In genomic region chr2:167142282-167142681, GRCm38 (mm10) we compare ENCODE assay signal across 22 mouse cellular contexts. TPM values are rescaled to one million over a fixed set of nuclear protein-coding genes. Genes with fewer than 3 reads are reported as not detected.
DNase-seq lines count a peak whose midpoint lies in the region; ATAC-seq and TF ChIP-seq lines count a peak whose summit lies in the region.
"Had no signal": no experiment of that assay in that cellular context is flagged by ENCODE, and none has a peak within 500 bp of the region (broad histone marks: within the 10 kb centered on the region; RNA-seq: fewer than 3 reads in every experiment).

No protein-coding gene starts in this region.

- DNase-seq in left cerebral cortex, adult 2 months (ENCODE audit: extremely low spot score in 1 of 2, low spot score in 2 of 2) = no peak
- DNase-seq in left cerebral cortex, postnatal 25 days (ENCODE audit: low spot score in 2 of 2) = no peak
- DNase-seq in urinary bladder, postnatal 25 days (ENCODE audit: low spot score) = no peak
- DNase-seq: adrenal gland, adult 2 months; adrenal gland, postnatal 25 days; cerebellum, adult 2 months; cerebellum, postnatal 10 days; embryo, embryonic 11 days; forebrain, postnatal 0 days; gastrocnemius, postnatal 36 days; heart, adult 11 months; heart, postnatal 14 days had no signal

- peaks cover 79% of the 10 kb centered on the region for H3K27me3 ChIP-seq in megakaryocyte, embryonic 14.5 days (replicated peaks)
- H3K27me3 ChIP-seq: CH12.LX had no signal

- TF ChIP-seq POLR2A in cortical plate, adult 2 months (IDR thresholded peaks at IDR 0.05; ENCODE audit: extremely low read depth, insufficient read depth, low read length) = no peak
- TF ChIP-seq POLR2A in olfactory bulb, adult 2 months (IDR thresholded peaks at IDR 0.05; ENCODE audit: insufficient read depth, low read depth, low read length) = no peak

- peak overlapping the region; percentile 38; the same call in 1 of the 2 replicates for H3K27ac ChIP-seq in left cerebral cortex, adult 2 months
- 0 out of 2 replicates have a peak overlapping the region, but pooled peaks have one; percentile 20 for H3K27ac ChIP-seq in cortical plate, adult 2 months (ENCODE audit: insufficient read depth, low read length)
- peak overlapping the region; percentile 16; the same call in 1 of the 2 replicates for H3K27ac ChIP-seq in olfactory bulb, adult 2 months (ENCODE audit: insufficient read depth, low read depth, low read length)
- H3K27ac ChIP-seq: embryonic facial prominence, embryonic 12.5 days; forebrain, embryonic 12.5 days; heart, embryonic 15.5 days; hindbrain, embryonic 13.5 days; hindbrain, postnatal 0 days had no signal

- no peak for TF ChIP-seq CTCF in left cerebral cortex, adult 2 months (IDR thresholded peaks at IDR 0.05)
- TF ChIP-seq CTCF in cortical plate, adult 2 months (IDR thresholded peaks at IDR 0.05; ENCODE audit: extremely low read depth, insufficient read depth, low read length) = no peak
- no peak for TF ChIP-seq CTCF in olfactory bulb, adult 2 months (IDR thresholded peaks at IDR 0.05; ENCODE audit: insufficient read depth, low read depth, low read length)

- intact Hi-C loops in left cerebral cortex, adult 2 months (cut with DNase I) = no loop called here
- intact Hi-C loops in left cerebral cortex, postnatal 25 days (cut with DNase I) = no loop called here

- H3K9me3 ChIP-seq in megakaryocyte, embryonic 14.5 days = no peaks in the 10 kb centered on the region
- H3K9me3 ChIP-seq: embryonic facial prominence, embryonic 12.5 days; forebrain, embryonic 12.5 days; heart, embryonic 15.5 days; hindbrain, embryonic 13.5 days had no signal

- no peaks in the 10 kb centered on the region for H3K36me3 ChIP-seq in megakaryocyte, embryonic 14.5 days (replicated peaks; ENCODE audit: low read length)
- H3K36me3 ChIP-seq: embryonic facial prominence, embryonic 12.5 days; forebrain, embryonic 12.5 days; heart, embryonic 15.5 days; hindbrain, embryonic 13.5 days had no signal

- peaks cover 37% of the 10 kb centered on the region for H3K4me1 ChIP-seq in megakaryocyte, embryonic 14.5 days
- peaks cover 32% of the 10 kb centered on the region for H3K4me1 ChIP-seq in cortical plate, adult 2 months (ENCODE audit: control insufficient read depth, insufficient read depth, low read length)
- peaks cover 64% of the 10 kb centered on the region for H3K4me1 ChIP-seq in olfactory bulb, adult 2 months (ENCODE audit: control insufficient read depth, insufficient read depth, low read length)

- no peak overlapping the region for H3K4me3 ChIP-seq in left cerebral cortex, adult 2 months
- H3K4me3 ChIP-seq in megakaryocyte, embryonic 14.5 days (replicated peaks) = peak overlapping the region; percentile 8
- no peak overlapping the region for H3K4me3 ChIP-seq in cortical plate, adult 2 months (ENCODE audit: insufficient read depth, low read length)
- H3K4me3 ChIP-seq in olfactory bulb, adult 2 months (ENCODE audit: insufficient read depth, low read depth, low read length) = no peak overlapping the region
- H3K4me3 ChIP-seq: embryonic facial prominence, embryonic 12.5 days; forebrain, embryonic 12.5 days; heart, embryonic 15.5 days; hindbrain, embryonic 13.5 days had no signal

- WGBS in olfactory bulb, adult 2 months = 81% methylated on average over 3 of the region's 3 CpGs

- no peak for ATAC-seq in megakaryocyte, adult 5-6 weeks (ENCODE audit: poor library complexity, severe bottlenecking)
- ATAC-seq: forebrain, postnatal 0 days; hindbrain, postnatal 0 days had no signal

RNA-seq across cellular contexts. Expression of gene Kcnb1, which starts 47.7 kb away (rescaled TPM):
- 100 to 1,000 TPM; 230 to 237 TPM for total RNA-seq in left cerebral cortex, adult 2 months (2021)
- 100 to 1,000 TPM; 192 to 207 TPM for total RNA-seq in left cerebral cortex, postnatal 25 days (2021)
- 0.02 TPM in 1 of 2 replicates, not detected in the other for polyA plus RNA-seq in megakaryocyte, embryonic 14.5 days (2012; ENCODE audit: insufficient read depth, low replicate concordance)
- total RNA-seq in megakaryocyte, adult 5-6 weeks (2015) = 0.07 and 1.6 TPM in 2 replicates
- 0.07 and 0.49 TPM in 2 replicates for total RNA-seq in megakaryocyte, adult 5-6 weeks (2017)
- polyA plus RNA-seq in cortical plate, adult 2 months (2012; rRNA removed) = 63.5 and 68.7 TPM in 2 replicates
- 145 TPM in 1 of 2 replicates, not detected in the other for polyA plus RNA-seq in olfactory bulb, adult 2 months (2012; ENCODE audit: insufficient read depth, insufficient read length, low replicate concordance, missing spikeins)

Comparison
In these comparisons a context has a peak if more than half of its experiments do, and no peak if none do; other contexts are left out.
1. RNA of gene Kcnb1, which starts 47.7 kb away (total RNA-seq): 230 to 237 TPM in left cerebral cortex, adult 2 months and 192 to 207 TPM in left cerebral cortex, postnatal 25 days; 0.07 to 1.6 TPM in megakaryocyte, adult 5-6 weeks; every median in the first group is over 10 times any median in the second.
2. Peak in every context shown above with its lines, with median percentiles within 50 percentile points of each other: H3K27ac ChIP-seq.